Comparison of ENCODE assay signal across 1 mouse cellular context in the genomic region with DNA sequence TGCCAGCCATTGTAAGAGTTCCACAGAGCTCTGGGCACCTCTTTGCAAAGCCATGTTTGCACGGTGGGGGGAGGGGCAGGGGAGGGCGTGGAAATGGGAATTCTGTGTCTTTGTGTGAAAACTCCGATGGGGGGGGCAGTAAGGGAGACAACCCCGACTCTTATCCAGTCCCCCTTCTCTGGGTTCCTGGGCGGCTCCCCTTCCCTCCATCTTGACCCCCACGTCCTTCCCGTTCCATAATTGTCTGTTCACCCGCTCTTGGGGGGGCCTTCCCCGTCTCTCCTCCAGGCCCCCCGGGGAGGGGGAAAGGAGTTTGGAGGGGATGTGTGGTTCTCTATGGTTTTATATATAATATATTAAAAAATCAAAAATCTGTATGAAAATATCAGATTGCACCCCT.
TF ChIP-seq lines count a peak whose summit lies in the region.

No protein-coding gene starts in this region.

TF ChIP-seq in ES-E14, 5 proteins besides CTCF, POLR2A, EP300 and RAD21:
- TF ChIP-seq HCFC1 (IDR thresholded peaks at IDR 0.05; ENCODE audit: borderline replicate concordance, insufficient read depth, low read length) (no peak), MAFK (IDR thresholded peaks at IDR 0.05; ENCODE audit: insufficient read depth, low read depth, low read length) (no peak), ZNF384 (IDR thresholded peaks at IDR 0.05; ENCODE audit: low read depth, low read length) (no peak), ZC3H11A (IDR thresholded peaks at IDR 0.05; ENCODE audit: borderline replicate concordance, low read depth, low read length) (no peak), CHD2 (IDR thresholded peaks at IDR 0.05; ENCODE audit: low read depth, low read length) (no peak)
TF ChIP-seq in ES-E14: peak in this region for 0.
